Mouse (Mus musculus) forebrain, postnatal 0 days (tissue): ENCODE results near the gene Mansc1. TPM values are rescaled to one million over a fixed set of nuclear protein-coding genes. Genes with fewer than 3 reads are reported as not detected.

Experiments
- ATAC-seq: fragments of 200-750 bp; cut with Nextera tagmentation; 2 replicates; pipeline ENCODE4 v1.8.0; 2017; ENCODE audit warnings: mild to moderate bottlenecking, moderate library complexity
- DNase-seq: peaks from one replicate; pipeline ENCODE4 v3.0.0-alpha.2; 2015
- H3K27ac ChIP-seq: fragments of 300-500 bp; sonication (generic); 2 replicates; pipeline ENCODE4 v1.5.1; 2014; ENCODE audit warnings: low read depth, mild to moderate bottlenecking, antibody characterized with exemption, low read length, moderate library complexity, mixed read lengths
- H3K27me3 ChIP-seq: fragments of 300-500 bp; sonication (generic); 2 replicates; pipeline ENCODE4 v1.6.1; 2014; ENCODE audit warnings: mild to moderate bottlenecking, low read length, mixed read lengths; ENCODE audit not compliant: insufficient read depth
- H3K36me3 ChIP-seq: fragments of 300-500 bp; sonication (generic); 2 replicates; pipeline ENCODE4 v1.6.1; 2014; ENCODE audit warnings: mild to moderate bottlenecking, moderate library complexity; ENCODE audit not compliant: insufficient read depth
- H3K4me1 ChIP-seq: fragments of 300-500 bp; sonication (generic); 2 replicates; pipeline ENCODE4 v1.6.1; 2014; ENCODE audit warnings: antibody characterized with exemption; ENCODE audit not compliant: insufficient read depth
- H3K4me2 ChIP-seq: fragments of 300-500 bp; sonication (generic); 2 replicates; pipeline ENCODE4 v1.6.1; 2014; ENCODE audit warnings: low read depth, mild to moderate bottlenecking, moderate library complexity
- H3K4me3 ChIP-seq: fragments of 300-500 bp; sonication (generic); 2 replicates; pipeline ENCODE4 v1.5.1; 2014; ENCODE audit warnings: low read depth, low read length, mixed read lengths
- H3K9ac ChIP-seq: fragments of 300-500 bp; sonication (generic); 2 replicates; pipeline ENCODE4 v1.6.1; 2014; ENCODE audit warnings: mild to moderate bottlenecking
- H3K9me3 ChIP-seq: fragments of 300-500 bp; sonication (generic); 2 replicates; pipeline ENCODE4 v1.6.1; 2016; ENCODE audit warnings: low read length
- CTCF ChIP-seq: sonication (generic); IDR thresholded peaks from 2 replicates; pipeline ENCODE4 v1.5.1; 2016; ENCODE audit warnings: antibody characterized with exemption, control low read depth, low read depth
- WGBS: fragments of 180-500 bp; shearing (Covaris S2); extraction: QIAGEN DNeasy Blood & Tissue Kit; methylation state at CpG from one replicate; pipeline ENCODE4 v1.1.7; 2014; 5-methylcytosine and 5-hydroxymethylcytosine counted together
- polyA plus RNA-seq: library from polyadenylated mRNA; unstranded; fragments of >200 nt; fragmentation: Nextera tagmentation; extraction: Ambion mirVana; gene quantifications from 2 replicates; pipeline ENCODE4 v1.2.1, GENCODE M21; 2015
- total RNA-seq: library from RNA; depleted of rRNA; stranded (reverse); fragments of >200 nt; gene quantifications from 2 replicates; pipeline ENCODE4 v1.2.3, GENCODE M21; 2014

Gene Mansc1
- total and polyA plus RNA-seq, 2 experiments from 2014 or later, result 1.9 to 2.8 TPM

DNA sequence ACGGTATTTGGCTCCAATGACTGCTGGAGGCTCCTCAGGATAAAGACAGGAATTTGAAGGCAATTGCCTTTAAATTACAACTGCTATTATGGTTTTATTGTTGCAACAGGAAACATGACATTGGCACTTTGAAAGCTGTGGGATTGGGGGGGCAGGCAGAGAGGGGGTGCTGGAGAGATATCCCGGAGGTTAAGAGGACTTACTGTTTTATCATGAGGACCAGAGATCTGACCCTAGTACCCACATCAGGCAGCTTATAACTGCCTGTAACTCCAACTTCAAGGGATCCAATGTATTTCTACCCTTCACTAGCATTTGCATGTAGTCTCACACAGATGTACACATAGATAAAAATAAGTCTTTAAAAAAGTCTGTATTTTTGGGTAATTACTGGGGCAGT is 36.2 kb upstream of the Mansc1 start:
- WGBS, result 84% methylated on average over 2 of the region's 2 CpGs
- no peak overlapping the region for H3K27ac ChIP-seq
- H3K4me3 ChIP-seq, result no peak overlapping the region
- ATAC-seq (no peak), DNase-seq (no peak)
- no peak overlapping the region for H3K9ac ChIP-seq
- H3K9me3 ChIP-seq, result no peaks in the 10 kb centered on the region
- no peaks in the 10 kb centered on the region for H3K27me3 ChIP-seq
- TF ChIP-seq CTCF, result no peak
- H3K4me2 ChIP-seq, result no peak overlapping the region
- H3K36me3 ChIP-seq, result no peaks in the 10 kb centered on the region
- no peaks in the 10 kb centered on the region for H3K4me1 ChIP-seq

DNA sequence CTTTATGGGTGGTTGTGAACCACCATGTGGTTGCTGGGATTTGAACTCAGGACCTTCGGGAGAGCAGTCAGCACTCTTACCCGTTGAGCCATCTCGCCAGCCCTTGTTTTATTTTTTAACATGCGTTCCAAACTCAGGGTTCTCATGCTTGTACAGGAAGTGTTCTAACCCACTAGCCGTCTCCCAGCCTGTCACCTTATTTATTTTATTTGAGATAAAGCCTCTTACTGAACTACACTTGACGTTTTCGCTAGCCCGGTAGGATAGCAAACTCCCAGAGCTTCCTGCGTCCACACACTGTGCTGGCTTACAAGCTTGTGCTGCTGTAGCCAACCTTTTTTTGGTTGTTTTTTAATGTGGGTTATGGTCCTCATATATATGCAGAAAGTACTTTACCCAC is 33.5 kb upstream of the Mansc1 start:
- no peak for ATAC-seq
- WGBS, result 89% methylated on average over 9 of the region's 9 CpGs
- Histone ChIP-seq H3K27me3 (no peaks in the 10 kb centered on the region), H3K36me3 (no peaks in the 10 kb centered on the region), H3K4me1 (no peaks in the 10 kb centered on the region), H3K27ac (no peak overlapping the region), H3K4me3 (no peak overlapping the region), H3K9ac (no peak overlapping the region), H3K9me3 (no peaks in the 10 kb centered on the region), H3K4me2 (no peak overlapping the region)
- DNase-seq, result no peak
- no peak for TF ChIP-seq CTCF

DNA sequence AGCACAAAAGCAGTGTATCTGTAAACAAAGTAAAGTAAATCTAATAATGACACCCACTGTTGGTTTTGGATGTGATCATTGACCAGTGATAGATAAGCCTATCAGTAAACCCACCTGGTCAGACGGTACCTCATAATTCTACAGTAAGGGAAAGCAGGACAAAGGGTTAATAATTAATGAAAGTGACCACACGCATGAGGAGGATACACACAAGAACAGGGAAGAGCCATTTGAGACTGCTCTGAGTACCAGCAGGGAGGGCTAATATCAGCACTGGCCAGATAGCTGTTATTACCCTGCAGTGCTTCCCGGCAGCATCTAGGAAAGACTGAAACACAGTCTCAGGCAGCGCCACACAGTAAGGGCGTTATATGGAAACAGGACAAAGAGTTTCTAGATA is 32.3 kb upstream of the Mansc1 start:
- Histone ChIP-seq H3K27ac (no peak overlapping the region), H3K9me3 (no peaks in the 10 kb centered on the region), H3K9ac (no peak overlapping the region), H3K36me3 (no peaks in the 10 kb centered on the region), H3K4me3 (no peak overlapping the region), H3K27me3 (no peaks in the 10 kb centered on the region), H3K4me1 (no peaks in the 10 kb centered on the region), H3K4me2 (no peak overlapping the region)
- DNase-seq (no peak), ATAC-seq (no peak)
- WGBS, result 84% methylated on average over 5 of the region's 5 CpGs
- no peak for TF ChIP-seq CTCF

DNA sequence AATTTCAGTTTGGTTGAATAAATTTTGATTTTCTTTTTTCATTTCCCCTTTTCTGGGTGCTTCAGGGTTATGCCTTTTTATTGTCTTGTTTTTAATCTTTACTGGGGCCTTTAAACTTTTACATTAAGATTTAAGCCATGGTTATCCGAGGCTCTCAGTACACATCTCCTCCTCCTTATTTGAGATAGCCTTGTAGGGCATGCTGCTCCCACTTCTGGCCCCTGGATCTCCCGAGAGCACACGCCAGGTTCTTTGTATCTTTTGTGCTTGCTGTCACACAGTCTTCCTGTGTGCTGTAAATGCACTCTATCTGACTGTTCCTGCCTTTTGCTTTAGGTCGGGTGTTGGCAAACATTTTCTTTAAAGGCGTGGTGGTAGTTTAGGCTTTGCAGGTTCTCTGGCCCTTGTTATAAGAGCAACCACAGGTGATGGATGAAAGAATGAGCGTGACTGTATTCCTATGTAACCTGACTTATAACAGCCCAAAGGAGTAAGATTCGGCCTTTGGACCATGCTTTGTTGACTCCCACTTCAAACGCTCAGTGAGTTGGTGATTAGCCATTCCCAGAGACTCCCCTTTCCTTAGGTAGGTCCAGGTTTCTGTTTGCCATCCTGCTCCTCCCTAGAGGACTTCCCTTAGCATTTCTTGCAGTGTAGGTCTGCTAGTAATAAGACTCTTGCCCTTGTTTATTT is 28.6 kb upstream of the Mansc1 start:
- no peak for TF ChIP-seq CTCF
- H3K9me3 ChIP-seq, result no peaks in the 10 kb centered on the region
- no peak overlapping the region for H3K9ac ChIP-seq
- 0 out of 2 replicates have a peak, but pooled peaks cover 1% of the 10 kb centered on the region for H3K36me3 ChIP-seq
- H3K4me2 ChIP-seq, result no peak overlapping the region
- DNase-seq (no peak), ATAC-seq (no peak)
- H3K27ac ChIP-seq, result no peak overlapping the region
- no peaks in the 10 kb centered on the region for H3K27me3 ChIP-seq
- 79% methylated on average over 8 of the region's 8 CpGs for WGBS
- no peak overlapping the region for H3K4me3 ChIP-seq
- no peaks in the 10 kb centered on the region for H3K4me1 ChIP-seq

DNA sequence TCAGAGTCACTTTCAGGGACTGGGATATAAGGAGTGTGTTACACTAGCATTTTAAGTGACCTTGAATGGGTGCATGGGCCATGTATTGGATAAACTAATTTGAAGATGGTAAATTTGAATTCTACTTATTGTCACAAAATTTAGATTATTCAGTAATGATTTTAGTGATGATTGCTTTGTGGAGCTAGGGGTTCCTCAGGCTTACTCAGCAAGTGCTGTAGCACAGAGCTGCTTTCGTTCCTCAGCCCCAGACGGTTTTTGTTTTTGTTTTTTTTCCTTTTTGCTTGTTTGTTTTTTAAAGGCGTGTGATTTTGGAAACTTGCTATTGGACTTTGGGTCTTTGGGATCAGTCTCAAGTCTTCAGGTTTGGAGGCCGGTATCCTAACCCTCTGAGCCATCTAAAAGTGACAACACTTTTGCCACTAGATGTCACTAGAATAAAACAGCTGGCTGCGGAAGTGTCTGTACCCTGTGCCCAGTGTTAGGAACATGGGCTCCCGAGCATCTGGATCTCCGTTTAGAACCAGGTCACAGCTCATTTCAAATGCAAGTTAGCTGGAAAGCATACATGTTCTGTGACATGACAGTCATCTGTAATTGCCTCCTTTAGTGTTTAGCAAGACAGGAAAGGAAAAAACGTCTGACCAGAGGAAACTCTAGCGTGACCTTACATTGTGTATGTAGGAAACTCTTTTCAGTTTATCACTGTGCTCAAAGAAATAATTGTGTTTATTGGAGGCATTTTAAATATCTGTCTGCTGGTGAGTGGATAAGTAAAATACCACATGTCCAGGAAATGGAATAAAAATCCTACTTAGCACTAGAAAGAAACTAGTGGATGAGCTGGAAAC is 27.0 kb upstream of the Mansc1 start:
- no peaks in the 10 kb centered on the region for H3K27me3 ChIP-seq
- ATAC-seq (peak; percentile 92), DNase-seq (peak; percentile 72)
- H3K9me3 ChIP-seq, result no peaks in the 10 kb centered on the region
- 18% methylated on average over 9 of the region's 9 CpGs for WGBS
- H3K4me1 ChIP-seq, result no peaks in the 10 kb centered on the region
- H3K4me2 ChIP-seq, result no peak overlapping the region
- TF ChIP-seq CTCF, result peak; percentile 82
- H3K27ac ChIP-seq, result no peak overlapping the region
- H3K36me3 ChIP-seq, result 0 out of 2 replicates have a peak, but pooled peaks cover 3% of the 10 kb centered on the region
- H3K9ac ChIP-seq, result no peak overlapping the region
- H3K4me3 ChIP-seq, result no peak overlapping the region

DNA sequence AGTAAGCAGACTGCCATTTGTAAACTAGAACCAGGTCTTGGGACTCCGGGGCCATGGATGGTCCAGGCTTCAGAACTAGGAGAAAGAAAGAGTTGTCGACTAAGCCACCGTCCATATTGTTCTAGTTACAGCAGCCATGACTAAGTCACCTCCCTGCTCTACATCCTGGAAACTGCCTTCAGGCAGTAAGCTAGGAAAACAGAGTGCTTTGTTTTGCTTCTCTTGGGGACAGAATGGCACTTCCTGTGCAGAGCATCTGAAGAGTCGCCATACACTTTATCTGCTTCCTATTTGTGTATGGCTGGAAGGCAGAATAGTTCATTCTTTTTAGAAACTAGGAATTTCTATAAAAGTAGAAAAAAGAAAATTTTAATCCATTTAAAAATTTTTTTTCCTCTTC is 24.2 kb upstream of the Mansc1 start:
- no peak overlapping the region for H3K4me3 ChIP-seq
- no peaks in the 10 kb centered on the region for H3K27me3 ChIP-seq
- WGBS, result 80% methylated on average over 4 of the region's 4 CpGs
- no peaks in the 10 kb centered on the region for H3K9me3 ChIP-seq
- DNase-seq (no peak), ATAC-seq (no peak)
- no peak overlapping the region for H3K9ac ChIP-seq
- H3K4me2 ChIP-seq, result no peak overlapping the region
- no peak for TF ChIP-seq CTCF
- H3K4me1 ChIP-seq, result no peaks in the 10 kb centered on the region
- no peak overlapping the region for H3K27ac ChIP-seq
- 0 out of 2 replicates have a peak, but pooled peaks cover 3% of the 10 kb centered on the region for H3K36me3 ChIP-seq

DNA sequence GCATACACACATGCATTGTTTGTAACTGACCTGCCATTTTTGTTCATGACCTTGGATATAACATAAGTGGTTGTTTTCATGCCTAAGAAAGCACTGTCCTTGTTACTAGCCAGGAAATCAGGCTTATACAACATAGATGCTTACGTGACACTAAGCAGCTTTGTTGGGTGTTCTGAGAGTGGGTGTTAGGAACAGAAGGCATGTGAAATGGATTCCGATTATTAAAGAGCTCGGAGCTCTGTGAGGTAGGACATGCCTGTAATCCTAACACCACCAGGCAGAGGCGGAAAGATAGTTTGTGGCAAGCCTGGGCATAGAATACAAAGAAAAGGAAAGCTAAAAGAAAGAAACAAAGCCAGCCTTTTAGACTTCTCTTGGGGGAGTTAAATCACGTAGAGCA is 16.1 kb upstream of the Mansc1 start:
- ATAC-seq (peak; percentile 42; the same call in 1 of the 2 replicates), DNase-seq (peak; percentile 10)
- H3K4me2 ChIP-seq, result no peak overlapping the region
- H3K4me1 ChIP-seq, result no peaks in the 10 kb centered on the region; the same call in 1 of the 2 replicates
- TF ChIP-seq CTCF, result no peak
- WGBS, result 25% methylated on average over 5 of the region's 5 CpGs
- peaks cover 12% of the 10 kb centered on the region; the same call in 1 of the 2 replicates for H3K36me3 ChIP-seq
- 0 out of 2 replicates have a peak overlapping the region, but pooled peaks have one; percentile 5 for H3K27ac ChIP-seq
- no peaks in the 10 kb centered on the region for H3K9me3 ChIP-seq
- H3K27me3 ChIP-seq, result no peaks in the 10 kb centered on the region
- H3K4me3 ChIP-seq, result no peak overlapping the region
- no peak overlapping the region for H3K9ac ChIP-seq
